Comparison of ENCODE assay signal across 9 mouse cellular contexts in the genomic region with DNA sequence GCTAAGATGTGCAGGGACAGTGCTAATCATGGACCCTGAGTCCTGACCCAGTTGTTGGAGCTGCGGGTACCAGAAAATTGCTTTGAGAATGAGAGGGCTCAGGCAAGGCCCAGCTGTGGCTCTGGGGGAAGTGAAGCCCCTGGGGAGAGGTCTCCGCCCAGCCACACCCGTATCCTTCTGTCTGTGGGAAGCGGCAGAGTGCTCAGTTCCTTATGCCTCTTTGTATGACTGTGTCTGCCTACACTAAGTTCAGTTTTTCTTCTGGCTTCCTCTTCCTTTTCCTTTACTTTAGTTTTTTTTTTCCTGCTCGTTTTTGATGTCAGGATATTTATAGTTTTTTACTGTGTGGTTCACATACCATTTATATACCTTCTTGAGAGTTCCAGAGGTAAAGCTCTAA. TPM values are rescaled to one million over a fixed set of nuclear protein-coding genes. Genes with fewer than 3 reads are reported as not detected.
DNase-seq lines count a peak whose midpoint lies in the region; ATAC-seq lines count a peak whose summit lies in the region.
"Had no signal": no experiment of that assay in that cellular context is flagged by ENCODE, and none has a peak within 500 bp of the region (broad histone marks: within the 10 kb centered on the region; RNA-seq: fewer than 3 reads in every experiment).

No protein-coding gene starts in this region.

- no peak overlapping the region for H3K9ac ChIP-seq in hindbrain, embryonic 12.5 days
- H3K9ac ChIP-seq in hindbrain, embryonic 14.5 days = no peak overlapping the region
- no peak overlapping the region; the same call in 1 of the 2 replicates for H3K9ac ChIP-seq in hindbrain, embryonic 16.5 days (ENCODE audit: low read depth, low read length)
- H3K9ac ChIP-seq: embryonic facial prominence, embryonic 12.5 days had no signal

- ATAC-seq in hindbrain, embryonic 12.5 days (ENCODE audit: low FRiP score) = no peak
- ATAC-seq in hindbrain, embryonic 14.5 days (ENCODE audit: low FRiP score) = no peak
- no peak for ATAC-seq in hindbrain, embryonic 16.5 days

- H3K27ac ChIP-seq in hindbrain, embryonic 12.5 days = peak overlapping the region; percentile 1; the same call in 1 of the 2 replicates
- no peak overlapping the region for H3K27ac ChIP-seq in hindbrain, embryonic 14.5 days
- no peak overlapping the region; the same call in 1 of the 2 replicates for H3K27ac ChIP-seq in hindbrain, embryonic 16.5 days (ENCODE audit: low read depth, low read length)
- H3K27ac ChIP-seq: embryonic facial prominence, embryonic 12.5 days had no signal

- H3K4me1 ChIP-seq in hindbrain, embryonic 12.5 days = 0 out of 2 replicates have a peak, but pooled peaks cover 3% of the 10 kb centered on the region
- no peaks in the 10 kb centered on the region for H3K4me1 ChIP-seq in hindbrain, embryonic 14.5 days (replicated peaks; ENCODE audit: control insufficient read depth, insufficient read depth, low read length)
- H3K4me1 ChIP-seq in hindbrain, embryonic 16.5 days (ENCODE audit: control insufficient read depth, insufficient read depth, low read depth, low read length) = no peaks in the 10 kb centered on the region
- H3K4me1 ChIP-seq: embryonic facial prominence, embryonic 12.5 days had no signal

- no peak overlapping the region for H3K4me2 ChIP-seq in hindbrain, embryonic 12.5 days (replicated peaks)
- H3K4me2 ChIP-seq in hindbrain, embryonic 14.5 days (replicated peaks) = no peak overlapping the region
- no peak overlapping the region for H3K4me2 ChIP-seq in hindbrain, embryonic 16.5 days (ENCODE audit: low read length)
- H3K4me2 ChIP-seq: embryonic facial prominence, embryonic 12.5 days had no signal

- no peak for DNase-seq in hindbrain, embryonic 14.5 days (ENCODE audit: low spot score)
- DNase-seq in spleen, adult 18-20 months = peak; percentile 46 to 48
- no peak for DNase-seq in spleen, adult 12 weeks (ENCODE audit: low spot score)
- DNase-seq in heart, postnatal 36 days = peak; percentile 16 to 34
- no peak for DNase-seq in adrenal gland, postnatal 4 days (ENCODE audit: low spot score in 2 of 2)
- DNase-seq in cerebellum, adult 9-11 months = no peak

- 72% methylated on average over 5 of the region's 5 CpGs for WGBS in hindbrain, embryonic 12.5 days
- WGBS in hindbrain, embryonic 14.5 days = 60% methylated on average over 5 of the region's 5 CpGs
- WGBS in hindbrain, embryonic 16.5 days = 57% methylated on average over 5 of the region's 5 CpGs

- intact Hi-C loops in heart, postnatal 36 days (cut with DNase I) = loop anchor here (10.0 kb wide), 1 partner anchor 203 kb away; no protein-coding TSS in a partner anchor

- no peak overlapping the region for H3K4me3 ChIP-seq in hindbrain, embryonic 12.5 days
- H3K4me3 ChIP-seq in hindbrain, embryonic 14.5 days (replicated peaks; ENCODE audit: low read length) = no peak overlapping the region
- H3K4me3 ChIP-seq in hindbrain, embryonic 16.5 days (ENCODE audit: low read length) = no peak overlapping the region
- H3K4me3 ChIP-seq: embryonic facial prominence, embryonic 12.5 days had no signal

- peaks cover 51% of the 10 kb centered on the region for H3K36me3 ChIP-seq in hindbrain, embryonic 12.5 days
- peaks cover 55% of the 10 kb centered on the region for H3K36me3 ChIP-seq in hindbrain, embryonic 14.5 days (replicated peaks; ENCODE audit: control insufficient read depth, insufficient read depth)
- peaks cover 28% of the 10 kb centered on the region for H3K36me3 ChIP-seq in hindbrain, embryonic 16.5 days (ENCODE audit: control insufficient read depth, insufficient read depth, low read length)

- no peaks in the 10 kb centered on the region for H3K27me3 ChIP-seq in hindbrain, embryonic 12.5 days
- H3K27me3 ChIP-seq in hindbrain, embryonic 14.5 days (ENCODE audit: control insufficient read depth, insufficient read depth, low read length) = no peaks in the 10 kb centered on the region
- no peaks in the 10 kb centered on the region for H3K27me3 ChIP-seq in hindbrain, embryonic 16.5 days (replicated peaks; ENCODE audit: control insufficient read depth, insufficient read depth, low read length)
- H3K27me3 ChIP-seq: embryonic facial prominence, embryonic 12.5 days had no signal

- no peaks in the 10 kb centered on the region for H3K9me3 ChIP-seq in hindbrain, embryonic 12.5 days (replicated peaks)
- no peaks in the 10 kb centered on the region for H3K9me3 ChIP-seq in hindbrain, embryonic 14.5 days (ENCODE audit: control insufficient read depth, low read length)
- no peaks in the 10 kb centered on the region for H3K9me3 ChIP-seq in hindbrain, embryonic 16.5 days (ENCODE audit: control insufficient read depth, low read length)
- H3K9me3 ChIP-seq: embryonic facial prominence, embryonic 12.5 days had no signal

RNA-seq across cellular contexts. Expression of a gene that starts 46.4 kb away (rescaled TPM):
- polyA plus RNA-seq in hindbrain, embryonic 12.5 days (2016; fragmentation: Nextera tagmentation; extraction: Ambion mirVana) = 51.4 and 54.6 TPM in 2 replicates
- polyA plus RNA-seq in hindbrain, embryonic 14.5 days (2014; fragmentation: Nextera tagmentation; extraction: Ambion mirVana) = 21.2 and 23.2 TPM in 2 replicates
- 10 to 100 TPM; 42.7 to 43.1 TPM for total RNA-seq in heart, postnatal 36 days (2021)
- 10 to 100 TPM; 65.2 to 65.7 TPM for total RNA-seq in adrenal gland, postnatal 4 days (2021)
- 24.7 and 29.6 TPM in 2 replicates for polyA plus RNA-seq in hindbrain, embryonic 16.5 days (2015; fragmentation: Nextera tagmentation; extraction: Ambion mirVana)

RNA-seq across cellular contexts. Expression of a gene that starts 58.4 kb away (rescaled TPM):
- polyA plus RNA-seq in hindbrain, embryonic 12.5 days (2016; fragmentation: Nextera tagmentation; extraction: Ambion mirVana) = 2.5 and 3.0 TPM in 2 replicates
- 4.9 and 5.2 TPM in 2 replicates for polyA plus RNA-seq in hindbrain, embryonic 14.5 days (2014; fragmentation: Nextera tagmentation; extraction: Ambion mirVana)
- total RNA-seq in heart, postnatal 36 days (2021) = 10 to 100 TPM in 1 of 2 experiments, 1 to 10 TPM in 1; 9.2 to 16.7 TPM
- 1 to 10 TPM; 9.1 to 9.4 TPM for total RNA-seq in adrenal gland, postnatal 4 days (2021)
- polyA plus RNA-seq in hindbrain, embryonic 16.5 days (2015; fragmentation: Nextera tagmentation; extraction: Ambion mirVana) = 3.6 and 4.6 TPM in 2 replicates

Comparison
In these comparisons a context has a peak if more than half of its experiments do, and no peak if none do; other contexts are left out.
1. DNase-seq: peak in spleen, adult 18-20 months (2 of 2) and heart, postnatal 36 days (2 of 2); none in hindbrain, embryonic 14.5 days (single experiment), spleen, adult 12 weeks (single experiment), adrenal gland, postnatal 4 days (0 of 2) and cerebellum, adult 9-11 months (single experiment).